Mouse (Mus musculus) stomach, postnatal 0 days (tissue): ENCODE measurements around the gene Cwf19l1.

ENCODE experiments used
- CTCF ChIP-seq: IDR thresholded peaks from 2 replicates; pipeline ENCODE4 v1.5.1; 2016; ENCODE audit warnings: antibody characterized with exemption, low read depth, mild to moderate bottlenecking, moderate library complexity
- EP300 ChIP-seq: optimal IDR thresholded peaks from 2 replicates; pipeline ENCODE3; 2016; ENCODE audit warnings: antibody characterized with exemption

DNA sequence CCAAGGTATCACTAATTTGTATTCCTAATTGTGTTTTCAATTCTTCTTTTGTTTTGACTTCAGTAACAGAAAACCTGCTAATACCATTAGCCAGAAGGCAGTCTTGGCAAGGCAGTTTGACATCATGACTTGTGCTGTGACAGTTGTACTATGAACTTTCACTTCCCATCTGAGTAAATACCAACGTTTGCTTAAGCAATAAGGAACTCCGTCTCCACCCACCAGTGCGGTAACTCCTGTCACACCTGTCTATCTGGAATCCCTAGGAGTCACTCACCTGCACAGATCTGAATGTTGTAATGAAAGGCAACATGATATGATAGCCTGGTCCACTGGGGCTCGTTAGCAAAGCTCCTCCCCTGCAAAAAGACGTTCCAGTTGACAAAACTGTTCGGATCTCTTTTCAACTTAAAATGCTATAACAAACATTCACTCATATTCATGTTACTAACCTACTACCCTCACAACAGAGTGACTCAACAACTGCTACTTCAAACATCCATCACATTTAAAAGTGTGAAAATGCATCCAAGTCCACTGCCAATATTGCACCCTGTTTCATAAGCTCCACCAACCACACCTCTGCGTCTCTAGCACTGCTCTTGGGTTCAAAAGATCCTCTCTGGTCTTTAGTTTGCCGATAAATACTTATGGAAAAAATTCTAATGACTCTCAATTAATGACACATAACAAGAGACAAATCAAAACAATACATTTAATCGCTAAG lies 68.2 kb downstream of the Cwf19l1 start:
- TF ChIP-seq CTCF (no peak), EP300 (peak; percentile 90)
